Mouse (Mus musculus) midbrain, postnatal 0 days (tissue): ENCODE data around the gene Cd70. TPM values are rescaled to one million over a fixed set of nuclear protein-coding genes. Genes with fewer than 3 reads are reported as not detected.

ENCODE experiments used
- ATAC-seq: fragments of 200-750 bp; cut with Nextera tagmentation; 2 replicates; pipeline ENCODE4 v1.8.0; 2017; ENCODE audit warnings: moderate number of reproducible peaks, mild to moderate bottlenecking, moderate TSS enrichment, moderate library complexity; ENCODE audit not compliant: low FRiP score
- DNase-seq: peaks from one replicate; pipeline ENCODE4 v3.0.0-alpha.2; 2015; ENCODE audit warnings: low spot score
- H3K27ac ChIP-seq: fragments of 300-500 bp; sonication (generic); 2 replicates; pipeline ENCODE4 v1.5.1; 2014; ENCODE audit warnings: low read depth, mild to moderate bottlenecking, low read length, mixed read lengths
- H3K27me3 ChIP-seq: fragments of 300-500 bp; sonication (generic); 2 replicates; pipeline ENCODE4 v1.6.1; 2014; ENCODE audit warnings: low read length, control low read depth, mixed read lengths; ENCODE audit not compliant: insufficient read depth
- H3K36me3 ChIP-seq: fragments of 300-500 bp; sonication (generic); 2 replicates; pipeline ENCODE4 v1.6.1; 2014; ENCODE audit warnings: low read length, control low read depth, mixed read lengths; ENCODE audit not compliant: insufficient read depth
- H3K4me1 ChIP-seq: fragments of 300-500 bp; sonication (generic); 2 replicates; pipeline ENCODE4 v1.6.1; 2014; ENCODE audit warnings: mild to moderate bottlenecking, control low read depth, antibody characterized with exemption, low read length, mixed read lengths; ENCODE audit not compliant: insufficient read depth
- H3K4me2 ChIP-seq: fragments of 300-500 bp; sonication (generic); 2 replicates; pipeline ENCODE4 v1.6.1; 2014; ENCODE audit warnings: low read depth, mild to moderate bottlenecking, low read length, mixed read lengths; ENCODE audit not compliant: poor library complexity, severe bottlenecking
- H3K4me3 ChIP-seq: fragments of 300-500 bp; sonication (generic); 2 replicates; pipeline ENCODE4 v1.5.1; 2014; ENCODE audit warnings: low read depth, mild to moderate bottlenecking, low read length, moderate library complexity
- H3K9ac ChIP-seq: fragments of 300-500 bp; sonication (generic); replicated peaks from 2 replicates; pipeline ENCODE4 v1.6.1; 2014; ENCODE audit warnings: mild to moderate bottlenecking, low read length, moderate library complexity, mixed read lengths; ENCODE audit not compliant: poor library complexity, severe bottlenecking
- H3K9me3 ChIP-seq: fragments of 300-500 bp; sonication (generic); 2 replicates; pipeline ENCODE4 v1.6.1; 2016; ENCODE audit warnings: low read length, control low read depth
- CTCF ChIP-seq: IDR thresholded peaks from 2 replicates; pipeline ENCODE4 v1.5.1; 2016; ENCODE audit warnings: antibody characterized with exemption, mild to moderate bottlenecking
- WGBS: fragments of 180-500 bp; shearing (Covaris S2); extraction: QIAGEN DNeasy Blood & Tissue Kit; methylation state at CpG from one replicate; pipeline ENCODE4 v1.1.7; 2014; 5-methylcytosine and 5-hydroxymethylcytosine counted together
- polyA plus RNA-seq: library from polyadenylated mRNA; unstranded; fragments of >200 nt; fragmentation: Nextera tagmentation; extraction: Ambion mirVana; gene quantifications from 2 replicates; pipeline ENCODE4 v1.2.1, GENCODE M21; 2015
- total RNA-seq: library from RNA; depleted of rRNA; stranded (reverse); fragments of >200 nt; gene quantifications from 2 replicates; pipeline ENCODE4 v1.2.3, GENCODE M21; 2014

Cd70 gene
- total and polyA plus RNA-seq, 2 experiments from 2014 or later, result 0.82 to 1.2 TPM

DNA sequence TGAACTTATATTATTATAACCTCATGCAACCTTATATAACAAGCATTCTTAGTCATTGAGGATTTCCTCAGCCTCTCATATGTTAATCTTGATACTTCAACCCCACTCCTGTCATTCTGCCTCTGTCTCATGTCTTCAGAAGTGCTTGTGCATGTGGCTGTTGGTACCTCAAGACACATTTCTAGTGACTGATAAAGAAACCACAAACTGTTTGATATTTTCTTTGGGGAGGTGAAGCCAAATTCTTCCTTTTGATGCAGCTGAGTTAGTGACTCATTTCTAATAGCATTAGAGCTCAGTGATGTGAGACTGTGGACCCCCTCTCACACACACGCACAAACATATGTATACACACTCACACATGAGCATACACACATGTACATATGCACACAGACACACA, 17.8 kb downstream of the Cd70 start:
- Histone ChIP-seq H3K4me1 (no peaks in the 10 kb centered on the region), H3K36me3 (no peaks in the 10 kb centered on the region), H3K27ac (no peak overlapping the region), H3K9me3 (no peaks in the 10 kb centered on the region), H3K9ac (no peak overlapping the region), H3K27me3 (no peaks in the 10 kb centered on the region; the same call in 1 of the 2 replicates), H3K4me3 (no peak overlapping the region), H3K4me2 (no peak overlapping the region)
- no peak for ATAC-seq
- no peak for DNase-seq
- 72% methylated on average over 1 of the region's 1 CpGs for WGBS
- TF ChIP-seq CTCF, result no peak

- Histone ChIP-seq H3K36me3 (no peaks in the 10 kb centered on the region), H3K9me3 (no peaks in the 10 kb centered on the region), H3K4me2 (no peak overlapping the region), H3K4me3 (no peak overlapping the region), H3K27ac (no peak overlapping the region), H3K4me1 (no peaks in the 10 kb centered on the region), H3K27me3 (no peaks in the 10 kb centered on the region; the same call in 1 of the 2 replicates), H3K9ac (no peak overlapping the region)
- no peak for DNase-seq
- ATAC-seq, result no peak
- TF ChIP-seq CTCF, result no peak
- 52% methylated on average over 3 of the region's 3 CpGs for WGBS
Measured at GRCm38 (mm10) chr17:57125853-57126622, 23.5 kb downstream of the Cd70 start.

GRCm38 (mm10) chr17:57124792-57125191, 24.8 kb downstream of the Cd70 start:
- TF ChIP-seq CTCF, result no peak

GRCm38 (mm10) chr17:57123192-57124118, 26.1 kb downstream of the Cd70 start:
- Histone ChIP-seq H3K36me3 (no peaks in the 10 kb centered on the region), H3K9me3 (no peaks in the 10 kb centered on the region), H3K4me1 (no peaks in the 10 kb centered on the region), H3K9ac (no peak overlapping the region), H3K27ac (no peak overlapping the region), H3K27me3 (no peaks in the 10 kb centered on the region; the same call in 1 of the 2 replicates), H3K4me2 (no peak overlapping the region), H3K4me3 (no peak overlapping the region)
- DNase-seq (no peak), ATAC-seq (no peak)
- WGBS, result 84% methylated on average over 11 of the region's 11 CpGs
- TF ChIP-seq CTCF, result no peak

More at GRCm38 (mm10) chr17:57124792-57125191, 24.8 kb downstream of the Cd70 start:
- ATAC-seq (no peak), DNase-seq (no peak)
- 88% methylated on average over 4 of the region's 4 CpGs for WGBS
- Histone ChIP-seq H3K4me1 (no peaks in the 10 kb centered on the region), H3K27ac (no peak overlapping the region), H3K9me3 (no peaks in the 10 kb centered on the region), H3K27me3 (no peaks in the 10 kb centered on the region; the same call in 1 of the 2 replicates), H3K9ac (no peak overlapping the region), H3K4me3 (no peak overlapping the region), H3K4me2 (no peak overlapping the region), H3K36me3 (no peaks in the 10 kb centered on the region)

DNA sequence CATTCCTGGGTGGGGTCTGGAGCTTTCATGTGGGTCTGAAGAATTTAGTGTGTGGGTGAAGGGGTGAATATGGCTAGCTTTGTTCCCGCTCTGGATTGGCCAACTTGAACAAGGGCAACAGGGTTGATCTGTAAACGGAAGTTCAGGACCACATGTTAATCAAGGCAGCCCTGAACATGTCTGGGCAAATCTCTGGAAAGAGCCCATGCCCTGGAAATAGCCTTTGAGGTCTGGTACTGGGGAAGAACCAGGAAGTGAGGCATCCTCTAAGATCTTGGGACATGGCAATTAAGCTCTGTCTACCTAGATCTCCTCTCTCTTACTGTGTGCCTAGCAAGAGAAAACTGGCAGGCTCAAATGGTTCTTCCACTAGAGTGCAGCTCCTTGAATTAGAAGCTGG, 27.7 kb downstream of the Cd70 start:
- 86% methylated on average over 2 of the region's 2 CpGs for WGBS
- no peak for TF ChIP-seq CTCF

More for the DNA sequence above, 27.7 kb downstream of the Cd70 start:
- H3K36me3 ChIP-seq, result no peaks in the 10 kb centered on the region
- H3K4me2 ChIP-seq, result no peak overlapping the region
- DNase-seq (no peak), ATAC-seq (no peak)
- no peaks in the 10 kb centered on the region for H3K27me3 ChIP-seq
- no peaks in the 10 kb centered on the region for H3K9me3 ChIP-seq
- no peak overlapping the region for H3K9ac ChIP-seq
- H3K4me1 ChIP-seq, result no peaks in the 10 kb centered on the region
- no peak overlapping the region for H3K27ac ChIP-seq
- no peak overlapping the region for H3K4me3 ChIP-seq
